Mouse (Mus musculus) retina, adult 2 months (tissue): ENCODE results near the gene Slc7a4.
"Not testable (repeated sequence)": the region's sequence is repeated elsewhere in the genome, so short reads cannot be mapped to it uniquely, and the experiment has no call there.

Experiments
- DNase-seq: peaks from one replicate; pipeline ENCODE4 v3.0.0-alpha.2; 2012; ENCODE audit warnings: low read depth, low spot score

Slc7a4 gene

DNA sequence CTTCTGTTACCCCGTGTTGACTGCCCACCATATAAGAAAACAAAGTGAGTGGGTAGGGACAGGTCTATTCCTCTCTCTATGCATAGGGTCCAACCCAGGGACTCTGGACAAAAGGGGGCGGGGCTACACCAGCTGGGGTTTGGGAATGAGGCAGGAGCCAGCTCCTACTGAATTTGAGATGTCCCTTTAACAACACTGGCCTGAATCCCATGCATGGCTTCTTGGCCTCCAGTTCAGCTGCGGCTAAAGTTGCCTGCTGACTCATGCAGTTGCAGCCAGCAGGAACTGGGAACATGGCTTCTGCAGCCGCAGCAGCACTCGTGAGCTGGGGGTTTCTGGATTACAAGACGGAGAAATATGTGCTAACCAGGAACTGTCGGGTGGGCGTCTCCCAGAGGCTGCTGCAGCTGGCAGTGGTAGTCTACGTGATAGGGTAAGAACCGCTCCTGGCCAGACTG lies 21.2 kb downstream of the Slc7a4 start, which contains the start of gene P2rx6:
P2rx6 (plus strand) TSS at position 135 of the 458 bp plus-strand sequence.
- no peak for DNase-seq

DNA sequence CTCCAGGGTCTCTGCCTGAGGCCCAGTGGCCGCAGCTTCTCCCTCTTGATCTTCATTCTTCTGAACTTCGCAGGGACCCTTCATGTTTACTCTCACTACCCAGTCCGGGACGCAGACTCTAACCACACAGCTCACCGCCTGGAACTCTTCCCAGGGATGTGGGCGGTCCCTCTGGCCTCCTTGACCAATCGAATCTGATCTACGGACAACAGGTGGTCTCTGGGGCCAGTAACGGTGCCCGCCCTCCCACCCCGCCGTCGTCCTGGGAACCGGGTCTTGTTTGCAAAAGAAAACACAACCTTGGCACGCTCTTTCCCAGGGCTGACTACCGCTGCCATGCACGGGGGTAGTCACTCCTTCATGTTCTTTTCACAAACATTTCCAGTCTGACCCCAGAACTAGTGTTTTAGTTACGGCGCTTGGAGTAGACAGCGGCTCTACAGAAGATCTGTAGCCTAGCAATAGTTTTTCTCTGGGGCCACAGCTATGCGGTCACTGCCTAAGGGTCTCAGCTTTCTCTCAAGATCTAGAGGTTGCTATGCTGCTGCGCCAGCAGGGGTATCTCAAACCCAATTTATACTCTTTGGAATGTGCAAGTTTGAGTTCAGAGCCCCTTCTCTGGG lies 21.8 kb downstream of the Slc7a4 start, which contains the start of gene Lrrc74b:
Lrrc74b (minus strand) TSS at position 120 of the 623 bp plus-strand sequence.
- DNase-seq = no peak

- no peak for DNase-seq
These were observed 23.5 kb downstream of the Slc7a4 start for GRCm38 (mm10) chr16:17559396-17560027.

GRCm38 (mm10) chr16:17558811-17559210 lies 24.2 kb downstream of the Slc7a4 start:
- no peak for DNase-seq

GRCm38 (mm10) chr16:17557947-17558480 lies 25.0 kb downstream of the Slc7a4 start:
- peak; percentile 67 for DNase-seq

GRCm38 (mm10) chr16:17556907-17557306 lies 26.1 kb downstream of the Slc7a4 start:
- DNase-seq = no peak

- no peak for DNase-seq
These were observed 26.8 kb downstream of the Slc7a4 start for GRCm38 (mm10) chr16:17556180-17556579.

DNA sequence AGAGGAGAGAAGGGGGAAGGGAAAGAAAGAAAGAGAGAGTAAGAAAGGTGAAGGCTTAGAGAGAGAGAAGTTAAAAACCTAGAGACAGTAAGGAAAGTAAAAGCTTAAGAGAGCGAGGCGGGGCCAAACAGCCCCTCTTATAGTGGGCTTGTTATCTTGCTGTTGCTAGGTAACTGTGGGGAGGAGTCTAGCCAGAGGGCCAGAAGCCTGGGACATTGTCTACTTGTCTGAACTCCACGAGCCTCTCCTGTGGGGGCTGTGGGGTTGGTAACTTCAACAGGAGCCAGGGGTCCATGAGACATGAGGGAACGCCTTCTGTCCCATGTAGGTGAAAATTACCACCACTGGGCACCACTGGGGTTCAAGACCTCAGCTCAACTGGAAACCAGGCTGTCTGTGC lies 28.3 kb downstream of the Slc7a4 start:
- not testable (repeated sequence) for DNase-seq

DNA sequence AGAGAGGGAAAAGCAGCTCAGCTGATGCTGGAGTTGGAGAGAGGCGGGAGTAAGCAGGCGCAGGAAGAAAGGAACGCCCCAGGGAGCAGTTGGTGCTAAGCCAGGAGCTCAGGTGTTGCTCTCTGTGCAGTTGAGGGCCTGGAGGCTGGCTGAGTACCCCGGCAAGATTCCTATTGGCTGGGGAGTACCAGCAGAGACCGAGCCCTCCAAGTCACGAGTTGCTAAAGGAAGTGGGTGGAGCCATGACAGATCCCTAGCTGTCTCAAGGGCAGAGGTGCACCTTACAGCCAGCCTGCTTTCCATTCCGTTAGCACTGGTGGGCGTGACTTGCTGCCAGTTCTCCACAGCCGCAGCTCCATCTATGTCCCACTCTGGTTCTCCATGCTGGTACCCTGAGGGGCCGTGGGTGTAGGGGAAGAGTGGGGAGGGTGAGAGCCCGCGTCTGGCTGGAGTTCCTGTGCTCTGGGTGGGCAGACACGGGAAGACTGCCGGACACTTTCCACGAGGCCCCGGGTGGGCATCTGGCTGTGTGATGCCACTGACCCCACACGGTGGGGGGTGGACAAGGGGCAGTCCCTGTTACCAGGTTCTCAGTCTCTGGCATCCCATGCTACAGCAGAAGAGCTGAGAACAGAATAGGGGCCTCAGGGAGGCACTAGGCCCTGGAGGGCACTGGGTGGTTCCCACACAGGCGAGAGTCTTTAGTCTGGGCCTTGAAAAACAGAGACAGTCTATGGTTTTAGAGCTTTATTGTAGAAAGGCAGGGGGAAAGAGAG lies 28.9 kb downstream of the Slc7a4 start:
- no peak for DNase-seq

DNA sequence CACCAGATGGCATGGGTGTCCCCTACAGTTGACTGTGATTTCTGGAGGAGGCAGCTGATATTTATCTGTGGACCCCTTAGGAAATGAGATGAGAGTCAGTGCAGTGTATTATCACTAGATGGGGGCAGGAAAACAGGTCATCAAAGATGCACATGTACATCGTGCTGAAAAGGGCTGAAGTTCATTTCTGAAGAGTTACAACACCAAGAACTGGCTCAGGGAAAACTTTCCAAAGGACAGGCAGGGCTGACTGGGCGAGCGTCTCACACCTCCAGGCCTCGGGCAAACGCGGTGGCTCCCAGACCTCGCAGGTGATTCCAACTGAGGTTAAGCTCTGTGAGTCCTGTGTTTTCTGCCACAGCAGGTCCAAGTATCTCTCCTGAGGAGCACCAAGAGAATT lies 30.2 kb downstream of the Slc7a4 start:
- DNase-seq = no peak

- no peak for DNase-seq
These were observed 40.4 kb downstream of the Slc7a4 start for GRCm38 (mm10) chr16:17542632-17543031.

DNA sequence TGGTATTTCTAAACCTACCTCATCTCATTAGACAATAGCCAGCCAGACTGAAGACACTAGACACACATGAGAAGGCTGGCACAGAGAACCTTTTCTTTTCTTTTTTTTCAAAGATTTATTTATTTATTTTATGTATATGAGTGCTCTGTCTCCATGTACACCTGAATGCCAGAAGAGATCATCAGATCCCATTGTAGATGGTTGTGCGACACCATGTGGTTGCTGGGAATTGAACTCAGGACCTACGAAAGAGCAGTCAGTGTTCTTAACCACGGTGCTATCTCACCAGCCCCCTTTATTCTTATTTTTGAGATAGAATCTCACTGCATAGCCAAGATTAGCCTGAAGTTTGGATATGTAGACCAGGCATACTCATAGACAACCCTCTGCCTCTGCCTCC lies 46.4 kb downstream of the Slc7a4 start:
- DNase-seq = no peak

GRCm38 (mm10) chr16:17532676-17533329 lies 50.2 kb downstream of the Slc7a4 start:
- DNase-seq = no peak

- DNase-seq = no peak
These were observed 50.7 kb downstream of the Slc7a4 start for GRCm38 (mm10) chr16:17532271-17532670.

- peak; percentile 89 for DNase-seq
These were observed 52.2 kb downstream of the Slc7a4 start, which contains the start of gene Thap7 for GRCm38 (mm10) chr16:17530640-17531288. Gene Thap7, minus strand, starts transcription at chr16:17531136.

DNA sequence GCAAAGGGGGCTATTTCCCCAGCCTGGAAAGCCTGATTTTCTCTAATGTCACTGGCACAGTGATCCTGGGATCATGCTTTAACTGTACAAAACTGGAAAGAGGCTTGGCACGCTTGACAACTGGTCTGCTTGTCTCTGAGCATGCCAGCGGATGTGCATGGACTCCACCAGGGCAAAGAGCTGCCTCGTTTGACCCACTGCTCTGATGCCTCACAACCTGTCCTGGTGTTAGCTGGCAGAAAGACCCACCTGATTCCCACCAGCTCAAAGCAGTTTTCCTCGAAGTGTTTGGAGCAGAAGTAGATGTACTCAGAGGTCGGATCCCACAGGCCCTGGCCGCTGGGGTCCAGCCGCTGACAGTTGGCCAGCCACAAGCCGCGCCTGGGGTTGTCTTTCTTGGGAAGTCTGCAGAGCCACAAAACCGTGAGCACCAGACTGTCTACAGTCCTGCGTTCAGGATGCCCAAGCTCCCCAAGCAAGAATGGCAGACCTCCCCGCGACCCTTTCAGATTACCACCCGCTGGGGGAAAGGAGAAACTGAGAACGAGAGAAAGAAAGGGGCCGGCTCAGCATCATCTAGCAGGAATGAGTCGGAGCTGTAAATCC lies 52.9 kb downstream of the Slc7a4 start:
- DNase-seq = no peak

GRCm38 (mm10) chr16:17528276-17528675 lies 54.7 kb downstream of the Slc7a4 start:
- DNase-seq = no peak

- DNase-seq = no peak
These were observed 55.4 kb downstream of the Slc7a4 start for GRCm38 (mm10) chr16:17527606-17528005.

DNA sequence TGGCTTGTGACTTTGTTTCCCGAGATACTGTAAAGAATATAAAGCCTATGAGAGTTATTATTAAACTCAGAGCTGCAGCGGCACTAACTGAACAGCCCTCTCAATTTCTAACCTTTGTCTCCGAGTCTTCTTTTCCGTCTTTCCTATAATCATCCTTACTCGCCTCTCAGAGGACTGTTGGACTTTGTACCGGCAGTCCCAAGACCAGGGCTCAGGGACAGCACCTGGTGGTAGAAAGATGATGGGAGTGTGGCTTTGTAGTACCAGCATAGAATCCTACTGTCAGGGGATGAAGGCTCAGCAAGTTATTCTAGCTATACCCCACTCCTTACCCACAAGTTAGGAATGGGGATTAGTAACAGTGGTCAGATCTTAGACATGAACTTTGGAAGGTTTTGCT lies 56.8 kb downstream of the Slc7a4 start:
- no peak for DNase-seq

- DNase-seq = no peak
These were observed 57.5 kb downstream of the Slc7a4 start for GRCm38 (mm10) chr16:17525524-17525923.

GRCm38 (mm10) chr16:17524156-17524555 lies 58.9 kb downstream of the Slc7a4 start:
- no peak for DNase-seq
